Mouse (Mus musculus): ENCODE data around the gene Tnfrsf19. TPM values are rescaled to one million over a fixed set of nuclear protein-coding genes. Genes with fewer than 3 reads are reported as not detected.

Gene Tnfrsf19
- polyA plus RNA-seq, 1 experiment from 2014 or later: 4.9 TPM

- Histone ChIP-seq H3K27me3 (no peaks in the 10 kb centered on the region), H3K4me3 (replicated peaks) (no peak overlapping the region), H3K27ac (no peak overlapping the region), H3K9me3 (replicated peaks) (no peaks in the 10 kb centered on the region), H3K4me2 (no peak overlapping the region), H3K9ac (no peak overlapping the region), H3K36me3 (no peaks in the 10 kb centered on the region), H3K4me1 (replicated peaks) (no peaks in the 10 kb centered on the region)
- DNase-seq: no peak
- no peak for ATAC-seq (ENCODE audit: low read depth)
Measured at GRCm38 (mm10) chr14:60957611-60958157, 88.6 kb downstream of the Tnfrsf19 start.

- Histone ChIP-seq H3K9me3 (replicated peaks) (no peaks in the 10 kb centered on the region), H3K9ac (no peak overlapping the region), H3K27me3 (no peaks in the 10 kb centered on the region), H3K27ac (no peak overlapping the region), H3K4me2 (no peak overlapping the region), H3K36me3 (no peaks in the 10 kb centered on the region), H3K4me1 (replicated peaks) (no peaks in the 10 kb centered on the region), H3K4me3 (replicated peaks) (no peak overlapping the region)
- WGBS (ENCODE audit: insufficient replicate concordance): 74% methylated on average over 4 of the region's 4 CpGs
- no peak for ATAC-seq (ENCODE audit: low read depth)
- DNase-seq: no peak
Measured at GRCm38 (mm10) chr14:60937481-60938039, 108.7 kb downstream of the Tnfrsf19 start.

GRCm38 (mm10) chr14:60935705-60936104 lies 110.6 kb downstream of the Tnfrsf19 start:
- no peak for DNase-seq

GRCm38 (mm10) chr14:60926011-60926410 lies 120.3 kb downstream of the Tnfrsf19 start:
- Histone ChIP-seq H3K9ac (no peak overlapping the region), H3K4me2 (no peak overlapping the region), H3K9me3 (replicated peaks) (no peaks in the 10 kb centered on the region), H3K36me3 (no peaks in the 10 kb centered on the region), H3K4me1 (replicated peaks) (no peaks in the 10 kb centered on the region), H3K27me3 (no peaks in the 10 kb centered on the region), H3K4me3 (replicated peaks) (no peak overlapping the region), H3K27ac (no peak overlapping the region)
- WGBS (ENCODE audit: insufficient replicate concordance): 63% methylated on average over 1 of the region's 1 CpGs
- ATAC-seq (ENCODE audit: low read depth) (no peak), DNase-seq (no peak)

More at GRCm38 (mm10) chr14:60935705-60936104, 110.6 kb downstream of the Tnfrsf19 start:
- Histone ChIP-seq H3K9ac (no peak overlapping the region), H3K4me1 (replicated peaks) (no peaks in the 10 kb centered on the region), H3K27ac (no peak overlapping the region), H3K4me3 (replicated peaks) (no peak overlapping the region), H3K4me2 (no peak overlapping the region), H3K27me3 (no peaks in the 10 kb centered on the region), H3K9me3 (replicated peaks) (no peaks in the 10 kb centered on the region), H3K36me3 (no peaks in the 10 kb centered on the region)
- ATAC-seq (ENCODE audit: low read depth): no peak
- 55% methylated on average over 5 of the region's 5 CpGs for WGBS (ENCODE audit: insufficient replicate concordance)

GRCm38 (mm10) chr14:60916661-60917060 lies 129.6 kb downstream of the Tnfrsf19 start:
- DNase-seq (no peak), ATAC-seq (ENCODE audit: low read depth) (no peak)
- Histone ChIP-seq H3K27ac (no peak overlapping the region), H3K9ac (no peak overlapping the region), H3K4me1 (replicated peaks) (no peaks in the 10 kb centered on the region), H3K4me2 (no peak overlapping the region), H3K9me3 (replicated peaks) (no peaks in the 10 kb centered on the region), H3K36me3 (no peaks in the 10 kb centered on the region), H3K27me3 (no peaks in the 10 kb centered on the region), H3K4me3 (replicated peaks) (no peak overlapping the region)
- 32% methylated on average over 4 of the region's 4 CpGs for WGBS (ENCODE audit: insufficient replicate concordance)

Other genes with a start within 250 kb of the Tnfrsf19 start
- 1.3 and 1.4 TPM in 2 replicates for gene Sacs, start 92.0 kb upstream of the Tnfrsf19 start, polyA plus RNA-seq (2015; fragmentation: Nextera tagmentation; extraction: Ambion mirVana)
- 0.24 and 0.34 TPM in 2 replicates for gene Sgcg, start 212.0 kb upstream of the Tnfrsf19 start, polyA plus RNA-seq (2015; fragmentation: Nextera tagmentation; extraction: Ambion mirVana)